Mouse (Mus musculus) thymus, postnatal 0 days (tissue): Measurements from ENCODE around the gene March7. TPM values are rescaled to one million over a fixed set of nuclear protein-coding genes. Genes with fewer than 3 reads are reported as not detected.
A peak's percentile ranks its signal among the peaks of the same experiment; 100 is the strongest.

Source experiments
- DNase-seq: peaks from one replicate; pipeline ENCODE4 v3.0.0-alpha.2; 2015; ENCODE audit warnings: low spot score
- polyA plus RNA-seq: library from polyadenylated mRNA; unstranded; fragments of >200 nt; fragmentation: Nextera tagmentation; extraction: Ambion mirVana; gene quantifications from 2 replicates; pipeline ENCODE4 v1.2.1, GENCODE M21; 2015

Gene March7
- 69.8 and 84.1 TPM in 2 replicates for polyA plus RNA-seq

- DNase-seq: peak; percentile 94
These were observed at the start of gene March7, which contains the start of gene Baz2b for GRCm38 (mm10) chr2:60209703-60210651. March7 (plus strand) TSS chr2:60209887. Baz2b (minus strand) TSS chr2:60209839.

- DNase-seq: no peak
These were observed 45.9 kb upstream of the March7 start for GRCm38 (mm10) chr2:60163744-60164143.

- DNase-seq: no peak
These were observed 44.0 kb upstream of the March7 start for GRCm38 (mm10) chr2:60165679-60166078.

GRCm38 (mm10) chr2:60166878-60167277, 42.8 kb upstream of the March7 start:
- DNase-seq: no peak

- peak; percentile 56 for DNase-seq
These were observed 37.7 kb upstream of the March7 start for GRCm38 (mm10) chr2:60171786-60172530.

GRCm38 (mm10) chr2:60172531-60172914, 37.2 kb upstream of the March7 start:
- DNase-seq: no peak

- peak; percentile 15 for DNase-seq
These were observed 36.5 kb upstream of the March7 start for GRCm38 (mm10) chr2:60173190-60173589.

GRCm38 (mm10) chr2:60173595-60173994, 36.1 kb upstream of the March7 start:
- no peak for DNase-seq

- DNase-seq: no peak
These were observed 34.6 kb upstream of the March7 start for GRCm38 (mm10) chr2:60175078-60175477.

GRCm38 (mm10) chr2:60176087-60176486, 33.6 kb upstream of the March7 start:
- no peak for DNase-seq

GRCm38 (mm10) chr2:60177490-60177889, 32.2 kb upstream of the March7 start:
- no peak for DNase-seq

GRCm38 (mm10) chr2:60181696-60182095, 28.0 kb upstream of the March7 start:
- DNase-seq: no peak

GRCm38 (mm10) chr2:60196841-60197240, 12.8 kb upstream of the March7 start:
- DNase-seq: no peak

- DNase-seq: no peak
These were observed 9.6 kb upstream of the March7 start for GRCm38 (mm10) chr2:60200051-60200562.

GRCm38 (mm10) chr2:60200667-60201066, 9.0 kb upstream of the March7 start:
- DNase-seq: peak; percentile 52

GRCm38 (mm10) chr2:60202900-60203530, 6.7 kb upstream of the March7 start:
- DNase-seq: no peak

GRCm38 (mm10) chr2:60203733-60204132, 6.0 kb upstream of the March7 start:
- DNase-seq: no peak

GRCm38 (mm10) chr2:60204162-60204561, 5.5 kb upstream of the March7 start:
- DNase-seq: no peak

GRCm38 (mm10) chr2:60205795-60206194, 3.9 kb upstream of the March7 start:
- no peak for DNase-seq

- peak; percentile 48 for DNase-seq
These were observed 520 bp upstream of the March7 start for GRCm38 (mm10) chr2:60209122-60209611.

- DNase-seq: peak; percentile 25
These were observed 1.1 kb downstream of the March7 start for GRCm38 (mm10) chr2:60210821-60211220.
